Mouse (Mus musculus): Measurements from ENCODE around the gene Ankib1. TPM values are rescaled to one million over a fixed set of nuclear protein-coding genes. Genes with fewer than 3 reads are reported as not detected.

Ankib1 gene
- polyA plus RNA-seq, 1 experiment from 2014 or later = 12.4 TPM

- ATAC-seq (replicated peaks; ENCODE audit: low FRiP score, low TSS enrichment, low read depth) (peak; percentile 74), DNase-seq (ENCODE audit: low spot score) (peak; percentile 88)
- Histone ChIP-seq H3K9ac (ENCODE audit: low read length) (peak overlapping the region; percentile 86), H3K4me3 (ENCODE audit: low read depth, low read length) (peak overlapping the region; percentile 85), H3K27me3 (replicated peaks; ENCODE audit: control insufficient read depth, insufficient read depth, low read length) (no peaks in the 10 kb centered on the region), H3K4me1 (replicated peaks; ENCODE audit: control insufficient read depth, insufficient read depth, low read length) (peaks cover 9% of the 10 kb centered on the region), H3K9me3 (ENCODE audit: control insufficient read depth, low read length) (no peaks in the 10 kb centered on the region), H3K27ac (ENCODE audit: low read depth) (peak overlapping the region; percentile 90), H3K36me3 (ENCODE audit: control insufficient read depth, insufficient read depth, low read length) (peaks cover 32% of the 10 kb centered on the region), H3K4me2 (ENCODE audit: low read length) (peak overlapping the region; percentile 78)
- under 1% methylated on average over 56 of the region's 60 CpGs for WGBS
Measured at GRCm38 (mm10) chr5:3646991-3647707, 155.6 kb downstream of the Ankib1 start.

GRCm38 (mm10) chr5:3646539-3646938 lies 156.2 kb downstream of the Ankib1 start:
- peaks cover 9% of the 10 kb centered on the region for H3K4me1 ChIP-seq (replicated peaks; ENCODE audit: control insufficient read depth, insufficient read depth, low read length)
- H3K4me3 ChIP-seq (ENCODE audit: low read depth, low read length) = peak overlapping the region; percentile 85
- H3K9me3 ChIP-seq (ENCODE audit: control insufficient read depth, low read length) = no peaks in the 10 kb centered on the region
- no peak overlapping the region for H3K27ac ChIP-seq (ENCODE audit: low read depth)
- ATAC-seq (replicated peaks; ENCODE audit: low FRiP score, low TSS enrichment, low read depth) (no peak), DNase-seq (ENCODE audit: low spot score) (no peak)
- H3K36me3 ChIP-seq (ENCODE audit: control insufficient read depth, insufficient read depth, low read length) = peaks cover 38% of the 10 kb centered on the region
- peak overlapping the region; percentile 78 for H3K4me2 ChIP-seq (ENCODE audit: low read length)
- peak overlapping the region; percentile 86 for H3K9ac ChIP-seq (ENCODE audit: low read length)
- WGBS = 26% methylated on average over 6 of the region's 6 CpGs
- no peaks in the 10 kb centered on the region for H3K27me3 ChIP-seq (replicated peaks; ENCODE audit: control insufficient read depth, insufficient read depth, low read length)

GRCm38 (mm10) chr5:3645326-3645725 lies 157.4 kb downstream of the Ankib1 start:
- H3K9me3 ChIP-seq (ENCODE audit: control insufficient read depth, low read length) = no peaks in the 10 kb centered on the region
- ATAC-seq (replicated peaks; ENCODE audit: low FRiP score, low TSS enrichment, low read depth) = no peak
- no peak overlapping the region for H3K4me3 ChIP-seq (ENCODE audit: low read depth, low read length)
- no peaks in the 10 kb centered on the region for H3K27me3 ChIP-seq (replicated peaks; ENCODE audit: control insufficient read depth, insufficient read depth, low read length)
- 84% methylated on average over 6 of the region's 6 CpGs for WGBS
- H3K4me2 ChIP-seq (ENCODE audit: low read length) = no peak overlapping the region
- H3K36me3 ChIP-seq (ENCODE audit: control insufficient read depth, insufficient read depth, low read length) = peaks cover 48% of the 10 kb centered on the region
- no peak for DNase-seq (ENCODE audit: low spot score)
- H3K27ac ChIP-seq (ENCODE audit: low read depth) = no peak overlapping the region
- no peak overlapping the region for H3K9ac ChIP-seq (ENCODE audit: low read length)
- H3K4me1 ChIP-seq (replicated peaks; ENCODE audit: control insufficient read depth, insufficient read depth, low read length) = peaks cover 9% of the 10 kb centered on the region

GRCm38 (mm10) chr5:3644621-3645020 lies 158.1 kb downstream of the Ankib1 start:
- 94% methylated on average over 6 of the region's 6 CpGs for WGBS

More at GRCm38 (mm10) chr5:3644621-3645020, 158.1 kb downstream of the Ankib1 start:
- Histone ChIP-seq H3K36me3 (ENCODE audit: control insufficient read depth, insufficient read depth, low read length) (peaks cover 53% of the 10 kb centered on the region), H3K9me3 (ENCODE audit: control insufficient read depth, low read length) (no peaks in the 10 kb centered on the region), H3K9ac (ENCODE audit: low read length) (no peak overlapping the region), H3K4me1 (replicated peaks; ENCODE audit: control insufficient read depth, insufficient read depth, low read length) (peaks cover 9% of the 10 kb centered on the region), H3K27me3 (replicated peaks; ENCODE audit: control insufficient read depth, insufficient read depth, low read length) (no peaks in the 10 kb centered on the region), H3K4me3 (ENCODE audit: low read depth, low read length) (no peak overlapping the region), H3K27ac (ENCODE audit: low read depth) (no peak overlapping the region), H3K4me2 (ENCODE audit: low read length) (no peak overlapping the region)
- no peak for ATAC-seq (replicated peaks; ENCODE audit: low FRiP score, low TSS enrichment, low read depth)
- no peak for DNase-seq (ENCODE audit: low spot score)

Small RNA genes within 50 kb of the gene (microRNA-seq; reads per million reads assigned to microRNA genes)
- not detected for gene Gm22926
- not detected for gene Gm26238

Other genes with a start within 250 kb of the Ankib1 start
- gene 1700109H08Rik, start 231.4 kb downstream of the Ankib1 start, polyA plus RNA-seq (2014; fragmentation: Nextera tagmentation; extraction: Ambion mirVana) = 3.5 and 4.4 TPM in 2 replicates
- gene Pex1, start 206.9 kb downstream of the Ankib1 start, polyA plus RNA-seq (2014; fragmentation: Nextera tagmentation; extraction: Ambion mirVana) = 16.0 and 17.0 TPM in 2 replicates
- gene Rbm48, start 206.3 kb downstream of the Ankib1 start, polyA plus RNA-seq (2014; fragmentation: Nextera tagmentation; extraction: Ambion mirVana) = 14.0 and 14.1 TPM in 2 replicates
- not detected in 2 replicates for gene Tmbim7, start 151.7 kb downstream of the Ankib1 start, polyA plus RNA-seq (2014; fragmentation: Nextera tagmentation; extraction: Ambion mirVana)
- 71.2 and 72.9 TPM in 2 replicates for gene Gatad1, start 145.7 kb downstream of the Ankib1 start, polyA plus RNA-seq (2014; fragmentation: Nextera tagmentation; extraction: Ambion mirVana)
- 37.9 and 48.1 TPM in 2 replicates for gene Krit1, start 259 bp upstream of the Ankib1 start, polyA plus RNA-seq (2014; fragmentation: Nextera tagmentation; extraction: Ambion mirVana)
- not detected in 2 replicates for gene Lrrd1, start 42.2 kb upstream of the Ankib1 start, polyA plus RNA-seq (2014; fragmentation: Nextera tagmentation; extraction: Ambion mirVana)
- 7.8 and 8.6 TPM in 2 replicates for gene Mterf1a, start 91.0 kb upstream of the Ankib1 start, polyA plus RNA-seq (2014; fragmentation: Nextera tagmentation; extraction: Ambion mirVana)
- 124 and 129 TPM in 2 replicates for gene Akap9, start 125.1 kb upstream of the Ankib1 start, polyA plus RNA-seq (2014; fragmentation: Nextera tagmentation; extraction: Ambion mirVana)